11 mouse cellular contexts compared by ENCODE assay signal in genomic region chr5:144183647-144184335, GRCm38 (mm10). TPM values are rescaled to one million over a fixed set of nuclear protein-coding genes. Genes with fewer than 3 reads are reported as not detected.
A peak's percentile ranks its signal among the peaks of the same experiment; 100 is the strongest.
DNase-seq lines count a peak whose midpoint lies in the region; ATAC-seq and TF ChIP-seq lines count a peak whose summit lies in the region.
"Had no signal": no experiment of that assay in that cellular context is flagged by ENCODE, and none has a peak within 500 bp of the region (broad histone marks: within the 10 kb centered on the region; RNA-seq: fewer than 3 reads in every experiment).

No protein-coding gene starts in this region.

- DNase-seq in B cell, adult 2 months = peak; percentile 48 to 50
- peak; percentile 85 for DNase-seq in ES-CJ7 (ENCODE audit: low read depth, low spot score)
- DNase-seq in layer of hippocampus, adult 9-11 months = no peak
- DNase-seq: adrenal gland, postnatal 10 days; heart, postnatal 14 days had no signal

- no peaks in the 10 kb centered on the region for H3K79me2 ChIP-seq in myocyte (ENCODE audit: control insufficient read depth, insufficient read depth)

- no peak overlapping the region for H3K4me3 ChIP-seq in myocyte
- H3K4me3 ChIP-seq in forebrain, embryonic 13.5 days = no peak overlapping the region
- H3K4me3 ChIP-seq in midbrain, embryonic 13.5 days (replicated peaks) = no peak overlapping the region
- H3K4me3 ChIP-seq: limb, embryonic 15.5 days had no signal

- no peak for TF ChIP-seq POLR2A in myocyte (IDR thresholded peaks at IDR 0.05; ENCODE audit: insufficient read length, low read depth)

- no peak overlapping the region for H3ac ChIP-seq in myocyte (ENCODE audit: control insufficient read depth, insufficient read length)

- H3K9me3 ChIP-seq in forebrain, embryonic 13.5 days (replicated peaks) = no peaks in the 10 kb centered on the region
- no peaks in the 10 kb centered on the region for H3K9me3 ChIP-seq in midbrain, embryonic 13.5 days
- H3K9me3 ChIP-seq: limb, embryonic 15.5 days had no signal

- no peaks in the 10 kb centered on the region for H3K27me3 ChIP-seq in myocyte (ENCODE audit: control insufficient read depth, insufficient read depth, insufficient read length)
- no peaks in the 10 kb centered on the region for H3K27me3 ChIP-seq in forebrain, embryonic 13.5 days
- no peaks in the 10 kb centered on the region for H3K27me3 ChIP-seq in midbrain, embryonic 13.5 days
- H3K27me3 ChIP-seq: limb, embryonic 15.5 days had no signal

- no peak overlapping the region for H3K9ac ChIP-seq in forebrain, embryonic 13.5 days
- H3K9ac ChIP-seq in midbrain, embryonic 13.5 days (replicated peaks) = no peak overlapping the region
- H3K9ac ChIP-seq: limb, embryonic 15.5 days had no signal

- 90% methylated on average over 7 of the region's 7 CpGs for WGBS in forebrain, embryonic 13.5 days
- WGBS in midbrain, embryonic 13.5 days = 85% methylated on average over 7 of the region's 7 CpGs

- peak; percentile 41 for ATAC-seq in granulocyte monocyte progenitor cell, adult 5-6 weeks (replicated peaks; ENCODE audit: poor library complexity, severe bottlenecking)
- no peak for ATAC-seq in forebrain, embryonic 13.5 days
- ATAC-seq in midbrain, embryonic 13.5 days = no peak

- peaks cover 4% of the 10 kb centered on the region for H3K36me3 ChIP-seq in myocyte (ENCODE audit: control insufficient read depth, insufficient read depth)
- peaks cover 68% of the 10 kb centered on the region for H3K36me3 ChIP-seq in forebrain, embryonic 13.5 days (ENCODE audit: poor library complexity, severe bottlenecking)
- peaks cover 55% of the 10 kb centered on the region for H3K36me3 ChIP-seq in midbrain, embryonic 13.5 days

- no peak overlapping the region for H3K27ac ChIP-seq in forebrain, embryonic 13.5 days
- no peak overlapping the region for H3K27ac ChIP-seq in midbrain, embryonic 13.5 days
- H3K27ac ChIP-seq: limb, embryonic 15.5 days had no signal

- H3K4me2 ChIP-seq in myocyte (ENCODE audit: low read depth) = no peak overlapping the region
- H3K4me2 ChIP-seq in forebrain, embryonic 13.5 days = no peak overlapping the region
- no peak overlapping the region for H3K4me2 ChIP-seq in midbrain, embryonic 13.5 days (replicated peaks)
- H3K4me2 ChIP-seq: limb, embryonic 15.5 days had no signal

- no peaks in the 10 kb centered on the region for H3K4me1 ChIP-seq in forebrain, embryonic 13.5 days
- H3K4me1 ChIP-seq in midbrain, embryonic 13.5 days (replicated peaks) = no peaks in the 10 kb centered on the region

TF ChIP-seq in myocyte, 11 proteins besides CTCF, POLR2A, EP300 and RAD21:
- peak in 2 of 3 experiments; percentile 89 to 94 for TF ChIP-seq MYOD1 (IDR thresholded peaks at IDR 0.05; ENCODE audit: control insufficient read depth in 1 of 3, insufficient read length in 2 of 3, low read depth in 2 of 3)
- TF ChIP-seq TCF12 (IDR thresholded peaks at IDR 0.05; ENCODE audit: insufficient read depth, poor library complexity, severe bottlenecking) = peak; percentile 56
- peak; percentile 68 for TF ChIP-seq TCF3 (IDR thresholded peaks at IDR 0.05; ENCODE audit: insufficient read length, low read depth)
- TF ChIP-seq REST (IDR thresholded peaks at IDR 0.05; ENCODE audit: insufficient read depth, insufficient read length) = no peak
- no peak for TF ChIP-seq MAX (IDR thresholded peaks at IDR 0.05; ENCODE audit: low read depth)
- TF ChIP-seq MYOG (IDR thresholded peaks at IDR 0.05; ENCODE audit: control insufficient read depth in 1 of 3, insufficient read depth in 1 of 3, insufficient read length in 2 of 3, low read depth in 2 of 3) = peak; percentile 30 to 96 (median 91)
- TF ChIP-seq CEBPB (IDR thresholded peaks at IDR 0.05; ENCODE audit: insufficient read depth, poor library complexity, severe bottlenecking) = no peak
TF ChIP-seq in myocyte: peak in this region for 4.

RNA-seq across cellular contexts. Expression of gene Bhlha15, which starts 6.3 kb away (rescaled TPM):
- 3.5 and 4.4 TPM in 2 replicates for total RNA-seq in granulocyte monocyte progenitor cell, adult 5-6 weeks (2014; fragmentation: Nextera tagmentation)
- 1.3 and 1.9 TPM in 2 replicates for total RNA-seq in granulocyte monocyte progenitor cell, adult 5-6 weeks (2017)
- 0.02 TPM for polyA plus RNA-seq in myocyte (2012; fragmentation: generic; extraction: Trizol)
- polyA plus RNA-seq in forebrain, embryonic 13.5 days (2015; fragmentation: Nextera tagmentation; extraction: Ambion mirVana) = 0.06 and 0.10 TPM in 2 replicates
- polyA plus RNA-seq in midbrain, embryonic 13.5 days (2015; fragmentation: Nextera tagmentation; extraction: Ambion mirVana) = 0.13 and 0.14 TPM in 2 replicates
- total RNA-seq: heart, postnatal 14 days; midbrain, postnatal 0 days had no signal

RNA-seq across cellular contexts. Expression of gene Tecpr1, which starts 39.6 kb away (rescaled TPM):
- total RNA-seq in granulocyte monocyte progenitor cell, adult 5-6 weeks (2014; fragmentation: Nextera tagmentation) = 1.4 and 6.1 TPM in 2 replicates
- total RNA-seq in granulocyte monocyte progenitor cell, adult 5-6 weeks (2017) = 1.1 and 3.3 TPM in 2 replicates
- 19.2 TPM for polyA plus RNA-seq in myocyte (2012; fragmentation: generic; extraction: Trizol)
- polyA plus RNA-seq in forebrain, embryonic 13.5 days (2015; fragmentation: Nextera tagmentation; extraction: Ambion mirVana) = 37.9 and 39.7 TPM in 2 replicates
- polyA plus RNA-seq in midbrain, embryonic 13.5 days (2015; fragmentation: Nextera tagmentation; extraction: Ambion mirVana) = 42.8 and 44.8 TPM in 2 replicates
